In the genomic region with DNA sequence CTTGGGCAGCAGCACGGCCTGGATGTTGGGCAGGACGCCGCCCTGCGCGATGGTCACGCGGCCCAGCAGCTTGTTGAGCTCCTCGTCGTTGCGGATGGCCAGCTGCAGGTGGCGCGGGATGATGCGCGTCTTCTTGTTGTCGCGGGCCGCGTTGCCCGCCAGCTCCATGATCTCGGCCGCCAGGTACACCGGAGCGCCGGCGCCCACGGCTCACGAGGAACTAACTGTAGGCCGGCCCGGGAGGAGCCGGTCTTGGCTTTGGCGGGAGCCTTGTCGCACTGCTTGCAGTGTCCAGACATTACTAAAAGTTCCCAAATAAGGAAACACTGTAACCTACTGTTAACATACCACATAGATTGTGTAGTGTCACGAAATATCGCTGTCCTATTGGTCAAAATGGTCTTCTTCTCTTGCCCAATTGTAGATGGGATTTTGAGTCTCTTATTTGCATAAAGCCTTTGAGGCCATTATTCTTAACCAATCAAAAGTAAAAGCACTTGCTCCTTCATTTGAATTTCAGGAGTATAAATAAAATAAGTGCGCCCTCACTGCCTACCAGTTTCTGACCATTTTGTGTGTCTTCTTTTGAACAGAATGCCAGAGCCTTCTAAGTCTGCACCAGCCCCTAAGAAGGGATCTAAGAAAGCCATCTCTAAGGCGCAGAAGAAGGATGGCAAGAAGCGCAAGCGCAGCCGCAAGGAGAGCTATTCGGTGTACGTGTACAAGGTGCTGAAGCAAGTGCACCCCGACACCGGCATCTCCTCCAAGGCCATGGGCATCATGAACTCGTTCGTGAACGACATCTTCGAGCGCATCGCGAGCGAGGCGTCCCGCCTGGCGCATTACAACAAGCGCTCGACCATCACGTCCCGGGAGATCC, we compare ENCODE assay signal across 8 mouse cellular contexts. TPM values are rescaled to one million over a fixed set of nuclear protein-coding genes. Genes with fewer than 3 reads are reported as not detected.
DNase-seq lines count a peak whose midpoint lies in the region; ATAC-seq lines count a peak whose summit lies in the region.
"Not testable (repeated sequence)": the region's sequence is repeated elsewhere in the genome, so short reads cannot be mapped to it uniquely, and the experiment has no call there.

A gene (plus strand): TSS at position 534 of the 880 bp plus-strand sequence.

- H3K27ac ChIP-seq in intestine, embryonic 15.5 days: peak within 1 kb of the TSS; percentile 98

- intact Hi-C loops in left cerebral cortex, postnatal 14 days (cut with DNase I): loop anchor here (10.0 kb wide), 2 partner anchors 322 to 1702 kb away; a partner anchor contains a TSS

- not testable (repeated sequence) for H3K27me3 ChIP-seq in intestine, embryonic 15.5 days (replicated peaks)

- peak within 1 kb of the TSS; percentile 56 for H3K4me2 ChIP-seq in intestine, embryonic 15.5 days (replicated peaks)

- not testable (repeated sequence) for H3K36me3 ChIP-seq in intestine, embryonic 15.5 days

- peak within 1 kb of the TSS; percentile 54 for H3K9ac ChIP-seq in intestine, embryonic 15.5 days

- peak; percentile 91 for ATAC-seq in intestine, embryonic 15.5 days
- peak; percentile 74 for ATAC-seq in megakaryocyte-erythroid progenitor cell, adult 5-6 weeks (replicated peaks; ENCODE audit: low FRiP score, low TSS enrichment, poor library complexity, severe bottlenecking)

- not testable (repeated sequence) for H3K4me1 ChIP-seq in intestine, embryonic 15.5 days (replicated peaks)

- under 1% methylated on average over 46 of the region's 58 CpGs for WGBS in intestine, embryonic 15.5 days

- H3K9me3 ChIP-seq in intestine, embryonic 15.5 days: not testable (repeated sequence)

- H3K4me3 ChIP-seq in intestine, embryonic 15.5 days (replicated peaks): peak within 1 kb of the TSS; percentile 39

- peak; percentile 55 to 65 for DNase-seq in adrenal gland, adult 18-20 months (ENCODE audit: low spot score in 2 of 2)
- DNase-seq in embryo, embryonic 11 days: peak; percentile 92
- DNase-seq in gastrocnemius, postnatal 25 days: peak; percentile 58
- peak; percentile 73 to 94 for DNase-seq in left cerebral cortex, postnatal 14 days (ENCODE audit: low spot score in 2 of 2)
- peak; percentile 81 for DNase-seq in right cerebral cortex, postnatal 25 days
- peak; percentile 93 for DNase-seq in yolk sac, embryonic 10.5 days (ENCODE audit: low spot score)

RNA-seq across cellular contexts. Expression of the gene that starts here (rescaled TPM):
- total RNA-seq in adrenal gland, adult 18-20 months (2021): 10 to 100 TPM; 16.2 to 17.9 TPM
- total RNA-seq in gastrocnemius, postnatal 25 days (2021): 10 to 100 TPM in 1 of 2 experiments, 1 to 10 TPM in 1; 5.9 to 10.7 TPM
- polyA plus RNA-seq in intestine, embryonic 15.5 days (2015; fragmentation: Nextera tagmentation; extraction: Ambion mirVana): 2.4 and 3.8 TPM in 2 replicates
- total RNA-seq in left cerebral cortex, postnatal 14 days (2021): 10 to 100 TPM; 18.8 to 20.7 TPM
- total RNA-seq in megakaryocyte-erythroid progenitor cell, adult 5-6 weeks (2014; fragmentation: Nextera tagmentation): 322 and 625 TPM in 2 replicates
- 4,065 and 6,565 TPM in 2 replicates for total RNA-seq in megakaryocyte-erythroid progenitor cell, adult 5-6 weeks (2017)

Comparison
In these comparisons a context has a peak if more than half of its experiments do, and no peak if none do; other contexts are left out.
1. Peak in every context shown above with its lines: DNase-seq, ATAC-seq, H3K4me3 ChIP-seq and H3K27ac ChIP-seq.
2. RNA of the gene that starts here (total RNA-seq): 322 to 6,565 TPM in megakaryocyte-erythroid progenitor cell, adult 5-6 weeks; 18.8 to 20.7 TPM in left cerebral cortex, postnatal 14 days, 16.2 to 17.9 TPM in adrenal gland, adult 18-20 months and 5.9 to 10.7 TPM in gastrocnemius, postnatal 25 days; every median in the first group is over 10 times any median in the second.